In genomic region chr8:88198945-88199571, GRCm38 (mm10) we compare ENCODE assay signal across 8 mouse cellular contexts. TPM values are rescaled to one million over a fixed set of nuclear protein-coding genes. Genes with fewer than 3 reads are reported as not detected.
DNase-seq lines count a peak whose midpoint lies in the region; ATAC-seq lines count a peak whose summit lies in the region.

Tent4b (plus strand) TSS chr8:88199213.

- peak within 1 kb of the TSS; percentile 95 for H3K4me3 ChIP-seq in hindbrain, embryonic 13.5 days

- WGBS in hindbrain, embryonic 13.5 days, result under 1% methylated on average over 79 of the region's 97 CpGs

- H3K36me3 ChIP-seq in hindbrain, embryonic 13.5 days, result no peaks in the 10 kb centered on the region

- peak; percentile 95 for ATAC-seq in hindbrain, embryonic 13.5 days (ENCODE audit: low FRiP score)

- H3K4me2 ChIP-seq in hindbrain, embryonic 13.5 days, result peak within 1 kb of the TSS; percentile 84

- peak within 1 kb of the TSS; percentile 97 for H3K27ac ChIP-seq in hindbrain, embryonic 13.5 days

- DNase-seq in NIH3T3 (ENCODE audit: low read depth), result peak; percentile 97
- DNase-seq in cerebellum, postnatal 10 days, result peak; percentile 96 to 97
- peak; percentile 84 to 86 for DNase-seq in frontal cortex, postnatal 14 days (ENCODE audit: low spot score in 2 of 2)
- peak; percentile 80 to 95 for DNase-seq in layer of hippocampus, postnatal 25 days (ENCODE audit: extremely low spot score in 1 of 2, low spot score in 1 of 2)
- DNase-seq in lung, postnatal 25 days (ENCODE audit: low spot score), result peak; percentile 93
- DNase-seq in retina, embryonic 14.5 days (ENCODE audit: low spot score), result peak; percentile 89
- DNase-seq in thymus, postnatal 4 days, result peak; percentile 96

- H3K9me3 ChIP-seq in hindbrain, embryonic 13.5 days, result no peaks in the 10 kb centered on the region

- peaks cover 36% of the 10 kb centered on the region for H3K4me1 ChIP-seq in hindbrain, embryonic 13.5 days (replicated peaks)

- H3K27me3 ChIP-seq in hindbrain, embryonic 13.5 days, result no peaks in the 10 kb centered on the region

- peak within 1 kb of the TSS; percentile 94 for H3K9ac ChIP-seq in hindbrain, embryonic 13.5 days

RNA-seq across cellular contexts. Expression of gene Tent4b, which starts in this region (rescaled TPM):
- polyA plus RNA-seq in hindbrain, embryonic 13.5 days (2015; fragmentation: Nextera tagmentation; extraction: Ambion mirVana), result 9.5 and 9.9 TPM in 2 replicates
- 10 to 100 TPM; 31.3 to 38.1 TPM for total RNA-seq in layer of hippocampus, postnatal 25 days (2021)

Comparison
In these comparisons a context has a peak if more than half of its experiments do, and no peak if none do; other contexts are left out.
1. Peak in every context shown above with its lines: DNase-seq, ATAC-seq, H3K4me3 ChIP-seq and H3K27ac ChIP-seq.